In the genomic region with DNA sequence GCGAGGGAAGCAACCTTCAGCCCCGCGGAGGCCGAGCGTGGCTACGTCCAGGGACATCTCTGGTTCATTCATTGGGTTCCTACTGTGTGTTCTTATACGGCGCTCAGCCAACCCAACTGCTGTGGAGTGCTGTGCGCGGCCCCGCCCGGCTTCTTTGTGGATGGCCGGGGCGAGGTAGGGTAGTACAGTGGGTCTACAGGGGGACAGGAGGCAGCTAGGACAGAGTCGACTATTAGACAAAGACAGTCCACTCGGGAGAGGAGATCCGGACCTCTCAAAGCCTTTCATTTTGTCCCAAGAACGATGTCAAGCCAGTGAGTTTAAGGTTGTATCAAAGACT, we compare ENCODE assay signal across 8 mouse cellular contexts. TPM values are rescaled to one million over a fixed set of nuclear protein-coding genes. Genes with fewer than 3 reads are reported as not detected.
DNase-seq lines count a peak whose midpoint lies in the region; ATAC-seq and TF ChIP-seq lines count a peak whose summit lies in the region.

No protein-coding gene starts in this region.

- no peak for DNase-seq in liver, adult 2 months (ENCODE audit: extremely low read depth, low read depth, low spot score)
- no peak for DNase-seq in liver
- DNase-seq in intestine, embryonic 14.5 days (ENCODE audit: low spot score): no peak
- DNase-seq in frontal cortex, postnatal 14 days (ENCODE audit: low spot score in 2 of 2): no peak
- DNase-seq in cerebellum, postnatal 4 days (ENCODE audit: low spot score in 2 of 2): no peak
- DNase-seq in frontal cortex, postnatal 36 days (ENCODE audit: low spot score in 2 of 2): no peak

- no peaks in the 10 kb centered on the region for H3K9me3 ChIP-seq in embryonic facial prominence, embryonic 12.5 days
- H3K9me3 ChIP-seq in intestine, embryonic 14.5 days (ENCODE audit: control insufficient read depth, low read length): no peaks in the 10 kb centered on the region
- H3K9me3 ChIP-seq in neural tube, embryonic 13.5 days: no peaks in the 10 kb centered on the region

- ATAC-seq in embryonic facial prominence, embryonic 12.5 days (ENCODE audit: insufficient number of reproducible peaks, insufficient read depth, low FRiP score, low TSS enrichment): peak; percentile 29; the same call in 1 of the 2 replicates
- peak; percentile 22 for ATAC-seq in intestine, embryonic 14.5 days (replicated peaks; ENCODE audit: low FRiP score, low TSS enrichment, low read depth)
- ATAC-seq in neural tube, embryonic 13.5 days (ENCODE audit: low read depth): peak; percentile 58

- no peak for TF ChIP-seq CTCF in liver, adult 2 months (IDR thresholded peaks at IDR 0.05; ENCODE audit: low read depth, low read length)

- TF ChIP-seq POLR2A in liver, adult 2 months (IDR thresholded peaks at IDR 0.05; ENCODE audit: extremely low read depth, insufficient read depth, low read length): no peak

- H3K9ac ChIP-seq in liver, adult 2 months (ENCODE audit: low read depth, low read length): peak overlapping the region; percentile 63
- peak overlapping the region; percentile 72 for H3K9ac ChIP-seq in embryonic facial prominence, embryonic 12.5 days
- H3K9ac ChIP-seq in intestine, embryonic 14.5 days (ENCODE audit: low read length): peak overlapping the region; percentile 62
- peak overlapping the region; percentile 84 for H3K9ac ChIP-seq in neural tube, embryonic 13.5 days

- WGBS in liver, adult 2 months: under 1% methylated on average over 18 of the region's 18 CpGs
- 2% methylated on average over 18 of the region's 18 CpGs for WGBS in embryonic facial prominence, embryonic 12.5 days
- WGBS in intestine, embryonic 14.5 days: under 1% methylated on average over 18 of the region's 18 CpGs
- 1% methylated on average over 18 of the region's 18 CpGs for WGBS in neural tube, embryonic 13.5 days

- peak overlapping the region; percentile 36 for H3K27ac ChIP-seq in liver, adult 2 months (replicated peaks; ENCODE audit: insufficient read depth, low read depth, low read length)
- H3K27ac ChIP-seq in embryonic facial prominence, embryonic 12.5 days: no peak overlapping the region
- peak overlapping the region; percentile 38; the same call in 1 of the 2 replicates for H3K27ac ChIP-seq in intestine, embryonic 14.5 days (ENCODE audit: low read depth)
- H3K27ac ChIP-seq in neural tube, embryonic 13.5 days (replicated peaks): peak overlapping the region; percentile 77

- H3K4me3 ChIP-seq in liver, adult 2 months (ENCODE audit: insufficient read depth, low read depth, low read length): peak overlapping the region; percentile 55
- peak overlapping the region; percentile 88 for H3K4me3 ChIP-seq in embryonic facial prominence, embryonic 12.5 days
- peak overlapping the region; percentile 92 for H3K4me3 ChIP-seq in intestine, embryonic 14.5 days (ENCODE audit: low read depth, low read length)
- H3K4me3 ChIP-seq in neural tube, embryonic 13.5 days: peak overlapping the region; percentile 80

- H3K4me2 ChIP-seq in embryonic facial prominence, embryonic 12.5 days (replicated peaks): peak overlapping the region; percentile 96
- peak overlapping the region; percentile 85 for H3K4me2 ChIP-seq in intestine, embryonic 14.5 days (ENCODE audit: low read length)
- H3K4me2 ChIP-seq in neural tube, embryonic 13.5 days: peak overlapping the region; percentile 88

- H3K27me3 ChIP-seq in liver, adult 2 months (ENCODE audit: control insufficient read depth, insufficient read depth, low read length): no peaks in the 10 kb centered on the region
- H3K27me3 ChIP-seq in embryonic facial prominence, embryonic 12.5 days: no peaks in the 10 kb centered on the region
- no peaks in the 10 kb centered on the region for H3K27me3 ChIP-seq in intestine, embryonic 14.5 days (replicated peaks; ENCODE audit: control insufficient read depth, insufficient read depth, low read length)
- H3K27me3 ChIP-seq in neural tube, embryonic 13.5 days: no peaks in the 10 kb centered on the region

- no peaks in the 10 kb centered on the region; the same call in 1 of the 2 replicates for H3K36me3 ChIP-seq in liver, adult 2 months (ENCODE audit: control insufficient read depth, insufficient read depth, low read length)
- H3K36me3 ChIP-seq in embryonic facial prominence, embryonic 12.5 days: peaks cover 46% of the 10 kb centered on the region
- H3K36me3 ChIP-seq in intestine, embryonic 14.5 days (ENCODE audit: control insufficient read depth, insufficient read depth, low read length): peaks cover 53% of the 10 kb centered on the region
- peaks cover 49% of the 10 kb centered on the region for H3K36me3 ChIP-seq in neural tube, embryonic 13.5 days

- H3K79me2 ChIP-seq in liver, adult 2 months (ENCODE audit: control insufficient read depth, insufficient read depth, low read length): peaks cover 17% of the 10 kb centered on the region; the same call in 1 of the 2 replicates

- peaks cover 27% of the 10 kb centered on the region for H3K4me1 ChIP-seq in liver, adult 2 months (ENCODE audit: control insufficient read depth, insufficient read depth, low read length)
- H3K4me1 ChIP-seq in embryonic facial prominence, embryonic 12.5 days: peaks cover 21% of the 10 kb centered on the region
- H3K4me1 ChIP-seq in intestine, embryonic 14.5 days (replicated peaks; ENCODE audit: control insufficient read depth, insufficient read depth, low read length): peaks cover 16% of the 10 kb centered on the region
- peaks cover 33% of the 10 kb centered on the region for H3K4me1 ChIP-seq in neural tube, embryonic 13.5 days (replicated peaks)

RNA-seq across cellular contexts. Expression of a gene that starts 0.5 kb away (rescaled TPM):
- 8.7 and 14.8 TPM in 2 replicates for total RNA-seq in liver, adult 2 months (2014; rRNA removed)
- polyA plus RNA-seq in liver, adult 2 months (2012; rRNA removed): 37.5 and 42.4 TPM in 2 replicates
- 43.3 and 43.8 TPM in 2 replicates for polyA plus RNA-seq in embryonic facial prominence, embryonic 12.5 days (2016; fragmentation: Nextera tagmentation; extraction: Ambion mirVana)
- polyA plus RNA-seq in intestine, embryonic 14.5 days (2014; fragmentation: Nextera tagmentation; extraction: Ambion mirVana): 36.3 and 37.0 TPM in 2 replicates
- polyA plus RNA-seq in neural tube, embryonic 13.5 days (2015; fragmentation: Nextera tagmentation; extraction: Ambion mirVana): 64.6 and 74.2 TPM in 2 replicates

RNA-seq across cellular contexts. Expression of a gene that starts 0.8 kb away (rescaled TPM):
- 16.2 and 24.7 TPM in 2 replicates for total RNA-seq in liver, adult 2 months (2014; rRNA removed)
- polyA plus RNA-seq in liver, adult 2 months (2012; rRNA removed): 30.2 and 33.0 TPM in 2 replicates
- 49.7 and 53.6 TPM in 2 replicates for polyA plus RNA-seq in embryonic facial prominence, embryonic 12.5 days (2016; fragmentation: Nextera tagmentation; extraction: Ambion mirVana)
- polyA plus RNA-seq in intestine, embryonic 14.5 days (2014; fragmentation: Nextera tagmentation; extraction: Ambion mirVana): 58.8 and 61.9 TPM in 2 replicates
- 63.5 and 76.1 TPM in 2 replicates for polyA plus RNA-seq in neural tube, embryonic 13.5 days (2015; fragmentation: Nextera tagmentation; extraction: Ambion mirVana)

RNA-seq across cellular contexts. Expression of a gene that starts 8.0 kb away (rescaled TPM):
- 19.5 and 20.5 TPM in 2 replicates for total RNA-seq in liver, adult 2 months (2014; rRNA removed)
- polyA plus RNA-seq in liver, adult 2 months (2012; rRNA removed): 21.0 and 31.2 TPM in 2 replicates
- 38.7 and 42.4 TPM in 2 replicates for polyA plus RNA-seq in embryonic facial prominence, embryonic 12.5 days (2016; fragmentation: Nextera tagmentation; extraction: Ambion mirVana)
- polyA plus RNA-seq in intestine, embryonic 14.5 days (2014; fragmentation: Nextera tagmentation; extraction: Ambion mirVana): 21.6 and 24.1 TPM in 2 replicates
- 32.7 and 36.3 TPM in 2 replicates for polyA plus RNA-seq in neural tube, embryonic 13.5 days (2015; fragmentation: Nextera tagmentation; extraction: Ambion mirVana)

RNA-seq across cellular contexts. Expression of a gene that starts 8.0 kb away (rescaled TPM):
- 47.5 and 53.7 TPM in 2 replicates for total RNA-seq in liver, adult 2 months (2014; rRNA removed)
- polyA plus RNA-seq in liver, adult 2 months (2012; rRNA removed): 124 and 149 TPM in 2 replicates
- 99.6 and 107 TPM in 2 replicates for polyA plus RNA-seq in embryonic facial prominence, embryonic 12.5 days (2016; fragmentation: Nextera tagmentation; extraction: Ambion mirVana)
- polyA plus RNA-seq in intestine, embryonic 14.5 days (2014; fragmentation: Nextera tagmentation; extraction: Ambion mirVana): 100 and 110 TPM in 2 replicates
- polyA plus RNA-seq in neural tube, embryonic 13.5 days (2015; fragmentation: Nextera tagmentation; extraction: Ambion mirVana): 71.1 and 85.7 TPM in 2 replicates

RNA-seq across cellular contexts. Expression of a gene that starts 9.4 kb away (rescaled TPM):
- total RNA-seq in liver, adult 2 months (2014; rRNA removed): 46.6 and 49.1 TPM in 2 replicates
- polyA plus RNA-seq in liver, adult 2 months (2012; rRNA removed): 69.7 and 72.3 TPM in 2 replicates
- polyA plus RNA-seq in embryonic facial prominence, embryonic 12.5 days (2016; fragmentation: Nextera tagmentation; extraction: Ambion mirVana): 44.8 and 46.1 TPM in 2 replicates
- polyA plus RNA-seq in intestine, embryonic 14.5 days (2014; fragmentation: Nextera tagmentation; extraction: Ambion mirVana): 86.4 and 90.7 TPM in 2 replicates
- polyA plus RNA-seq in neural tube, embryonic 13.5 days (2015; fragmentation: Nextera tagmentation; extraction: Ambion mirVana): 86.0 and 89.0 TPM in 2 replicates
